Mouse (Mus musculus): ENCODE results near the gene Unc93a.
"Not testable (repeated sequence)": the region's sequence is repeated elsewhere in the genome, so short reads cannot be mapped to it uniquely, and the experiment has no call there.

DNA sequence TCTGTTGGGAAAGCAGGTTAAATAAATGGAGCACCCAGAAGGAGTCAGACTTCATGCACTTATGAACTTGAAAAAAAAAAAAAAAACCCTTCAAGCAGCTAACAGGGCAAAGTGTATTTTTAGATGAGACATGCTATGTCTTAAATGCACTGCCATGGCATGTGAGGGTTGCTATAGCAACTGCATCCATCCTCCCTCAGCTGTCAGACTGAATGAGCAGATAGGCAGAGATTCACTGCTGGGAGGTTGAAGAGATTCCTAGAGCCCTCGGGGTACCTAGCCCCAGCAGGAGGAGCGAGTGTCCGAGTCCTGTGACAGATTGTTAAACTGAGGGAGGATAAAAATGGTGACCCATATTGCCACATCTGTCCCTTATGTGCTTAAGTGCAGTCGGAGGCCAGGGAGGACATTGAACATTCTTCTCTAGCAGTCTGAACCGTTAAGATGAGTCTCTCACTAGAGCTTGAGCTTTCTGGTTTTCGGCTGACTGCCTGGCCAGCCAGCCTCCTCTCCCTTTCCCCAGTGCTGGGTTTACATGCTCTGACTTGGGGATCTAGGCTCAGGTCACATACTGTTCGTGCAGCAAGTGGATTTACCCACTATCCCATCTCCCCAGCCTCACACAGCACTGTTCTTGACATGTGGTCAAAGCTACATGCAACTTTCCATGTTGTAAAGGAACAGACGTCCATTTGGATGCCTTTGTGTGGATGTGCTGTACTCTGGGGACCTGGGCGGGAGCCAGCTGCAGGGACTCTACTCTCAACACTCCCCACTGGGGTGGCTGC lies 18.9 kb downstream of the Unc93a start:
- TF ChIP-seq CTCF, EP300 (IDR thresholded peaks at IDR 0.05; ENCODE audit: low read depth): not testable (repeated sequence)

All from liver, postnatal 0 days (tissue).